Mouse (Mus musculus) MEL (cell line): Measurements from ENCODE around the gene Lsp1. TPM values are rescaled to one million over a fixed set of nuclear protein-coding genes. Genes with fewer than 3 reads are reported as not detected.

Experiments used
- DNase-seq: peaks from one replicate; pipeline ENCODE4 v3.0.0; 2011; ENCODE audit warnings: low read depth, low spot score
- H3K27ac ChIP-seq: 2 replicates; pipeline ENCODE4 v1.5.1; 2012; ENCODE audit warnings: low read depth, mild to moderate bottlenecking, control low read depth, low read length, moderate library complexity; ENCODE audit not compliant: control insufficient read depth
- H3K27me3 ChIP-seq, 2 experiments: fragments of 150-350 bp in 1 of 2; sonication (generic) in 1 of 2; 2 replicates each; pipeline ENCODE4 v1.6.1; 2012; ENCODE audit warnings: low read length in 2 of 2, mild to moderate bottlenecking in 2 of 2, improper control_type of control experiment in 1 of 2, moderate library complexity in 1 of 2; ENCODE audit not compliant: insufficient read depth in 2 of 2, control insufficient read depth in 1 of 2
- H3K36me3 ChIP-seq, 2 experiments: 2 replicates each; pipeline ENCODE4 v1.6.1; 2012 to 2014; ENCODE audit warnings: low read length in 2 of 2, improper control_type of control experiment in 1 of 2, inconsistent platforms in 1 of 2, mild to moderate bottlenecking in 1 of 2; ENCODE audit not compliant: insufficient read depth in 2 of 2, control insufficient read depth in 1 of 2
- H3K4me1 ChIP-seq, 2 experiments: fragments of 150-350 bp in 1 of 2; sonication (generic) in 1 of 2; 2 replicates each; pipeline ENCODE4 v1.6.1; 2012; ENCODE audit warnings: low read length in 2 of 2, improper control_type of control experiment in 1 of 2, mild to moderate bottlenecking in 1 of 2; ENCODE audit not compliant: insufficient read depth in 2 of 2, control insufficient read depth in 1 of 2
- H3K4me3 ChIP-seq, 2 experiments: fragments of 150-350 bp in 1 of 2; sonication (generic) in 1 of 2; 2 replicates each; pipeline ENCODE4 v1.5.1; 2012; ENCODE audit warnings: low read depth in 2 of 2, low read length in 2 of 2, mild to moderate bottlenecking in 2 of 2, moderate library complexity in 2 of 2, control low read depth in 1 of 2, improper control_type of control experiment in 1 of 2; ENCODE audit not compliant: control insufficient read depth in 1 of 2, insufficient read depth in 1 of 2
- H3K79me2 ChIP-seq: 2 replicates; pipeline ENCODE4 v1.6.1; 2012; ENCODE audit warnings: mild to moderate bottlenecking, low read length, moderate library complexity; ENCODE audit not compliant: control insufficient read depth, poor library complexity, insufficient read depth
- H3K9ac ChIP-seq: 2 replicates; pipeline ENCODE4 v1.6.1; 2012; ENCODE audit warnings: low read depth, mild to moderate bottlenecking, control low read depth, low read length, moderate library complexity; ENCODE audit not compliant: control insufficient read depth, poor library complexity, severe bottlenecking
- H3K9me3 ChIP-seq: fragments of 150-350 bp; sonication (generic); replicated peaks from 2 replicates; pipeline ENCODE4 v1.6.1; 2012; ENCODE audit warnings: mild to moderate bottlenecking, low read length, improper control_type of control experiment, moderate library complexity; ENCODE audit not compliant: insufficient read depth
- CHD1 ChIP-seq: IDR thresholded peaks from 2 replicates; pipeline ENCODE4 v1.6.1; 2012; ENCODE audit warnings: low read depth, mild to moderate bottlenecking, inconsistent platforms, low read length, improper control_type of control experiment
- E2F4 ChIP-seq: IDR thresholded peaks from 2 replicates; pipeline ENCODE4 v1.6.1; 2011; ENCODE audit warnings: low read depth, low read length, improper control_type of control experiment, borderline replicate concordance
- ELF1 ChIP-seq: IDR thresholded peaks from 2 replicates; pipeline ENCODE4 v1.6.1; 2014; ENCODE audit warnings: low read depth, mild to moderate bottlenecking, inconsistent platforms, low read length, improper control_type of control experiment, moderate library complexity
- EP300 ChIP-seq, 2 experiments: IDR thresholded peaks; 2 replicates each; pipeline ENCODE4 v1.6.1; 2011; ENCODE audit warnings: improper control_type of control experiment in 2 of 2, low read length in 2 of 2, low read depth in 1 of 2, mild to moderate bottlenecking in 1 of 2
- GABPA ChIP-seq: IDR thresholded peaks from 2 replicates; pipeline ENCODE4 v1.6.1; 2012; ENCODE audit warnings: low read depth, mild to moderate bottlenecking, inconsistent platforms, low read length, improper control_type of control experiment, moderate library complexity
- JUND ChIP-seq: IDR thresholded peaks from 2 replicates; pipeline ENCODE4 v1.6.1; 2011; ENCODE audit warnings: low read depth, mild to moderate bottlenecking, improper control_type of control experiment, low read length
- MAFK ChIP-seq: IDR thresholded peaks from 2 replicates; pipeline ENCODE4 v1.6.1; 2011; ENCODE audit warnings: low read depth, mild to moderate bottlenecking, low read length, improper control_type of control experiment, borderline replicate concordance
- MAZ ChIP-seq: IDR thresholded peaks from 2 replicates; pipeline ENCODE4 v1.6.1; 2012; ENCODE audit warnings: low read depth, mild to moderate bottlenecking, inconsistent platforms, low read length, improper control_type of control experiment
- MYB ChIP-seq: IDR thresholded peaks from 2 replicates; pipeline ENCODE4 v1.6.1; 2011; ENCODE audit warnings: mild to moderate bottlenecking, low read depth, low read length, improper control_type of control experiment
- MYC ChIP-seq: IDR thresholded peaks from 2 replicates; pipeline ENCODE4 v1.6.1; 2011; ENCODE audit warnings: low read depth, mild to moderate bottlenecking, low read length, improper control_type of control experiment, moderate library complexity
- NRF1 ChIP-seq: IDR thresholded peaks from 2 replicates; pipeline ENCODE4 v1.6.1; 2014; ENCODE audit warnings: low read depth, mild to moderate bottlenecking, inconsistent platforms, low read length, improper control_type of control experiment, moderate library complexity; ENCODE audit not compliant: poor library complexity, insufficient read depth, severe bottlenecking
- POLR2AphosphoS2 ChIP-seq: IDR thresholded peaks from 2 replicates; pipeline ENCODE4 v1.6.1; 2011; ENCODE audit warnings: low read length, improper control_type of control experiment
- RCOR1 ChIP-seq: IDR thresholded peaks from 2 replicates; pipeline ENCODE4 v1.6.1; 2012; ENCODE audit warnings: low read depth, mild to moderate bottlenecking, inconsistent platforms, low read length, improper control_type of control experiment
- TBP ChIP-seq: IDR thresholded peaks from 2 replicates; pipeline ENCODE4 v1.8.0; 2011; ENCODE audit warnings: low read depth, low read length, improper control_type of control experiment
- TCF12 ChIP-seq: IDR thresholded peaks from 2 replicates; pipeline ENCODE4 v1.6.1; 2014; ENCODE audit warnings: low read depth, mild to moderate bottlenecking, inconsistent platforms, low read length, improper control_type of control experiment, moderate library complexity
- UBTF ChIP-seq: IDR thresholded peaks from 2 replicates; pipeline ENCODE4 v1.6.1; 2012; ENCODE audit warnings: low read depth, mild to moderate bottlenecking, inconsistent platforms, low read length, improper control_type of control experiment, moderate library complexity, borderline replicate concordance; ENCODE audit not compliant: insufficient read depth
- ZC3H11A ChIP-seq: IDR thresholded peaks from 2 replicates; pipeline ENCODE4 v1.6.1; 2012; ENCODE audit warnings: low read depth, mild to moderate bottlenecking, inconsistent platforms, low read length, improper control_type of control experiment
- ZMIZ1 ChIP-seq: IDR thresholded peaks from 2 replicates; pipeline ENCODE4 v1.6.1; 2012; ENCODE audit warnings: low read depth, mild to moderate bottlenecking, inconsistent platforms, low read length, improper control_type of control experiment, moderate library complexity
- polyA plus RNA-seq, 2 experiments: library from polyadenylated mRNA; stranded (reverse) in 1 of 2; unstranded in 1 of 2; fragments of >175 nt in 1 of 2; fragments of >200 nt in 1 of 2; gene quantifications; 2 replicates each; pipeline versions ENCODE4 v1.2.1 to v1.2.4; 2012; ENCODE audit warnings: low replicate concordance in 2 of 2, low read depth in 1 of 2; ENCODE audit not compliant: insufficient read length in 2 of 2, insufficient read depth in 1 of 2, missing spikeins in 1 of 2
- total RNA-seq: library from RNA; depleted of rRNA; stranded (reverse); fragments of 300-350 nt; gene quantifications from 2 replicates; pipeline ENCODE4 v1.2.3, GENCODE M21; 2012

Gene Lsp1
- total and polyA plus RNA-seq, 3 experiments = not detected

DNA sequence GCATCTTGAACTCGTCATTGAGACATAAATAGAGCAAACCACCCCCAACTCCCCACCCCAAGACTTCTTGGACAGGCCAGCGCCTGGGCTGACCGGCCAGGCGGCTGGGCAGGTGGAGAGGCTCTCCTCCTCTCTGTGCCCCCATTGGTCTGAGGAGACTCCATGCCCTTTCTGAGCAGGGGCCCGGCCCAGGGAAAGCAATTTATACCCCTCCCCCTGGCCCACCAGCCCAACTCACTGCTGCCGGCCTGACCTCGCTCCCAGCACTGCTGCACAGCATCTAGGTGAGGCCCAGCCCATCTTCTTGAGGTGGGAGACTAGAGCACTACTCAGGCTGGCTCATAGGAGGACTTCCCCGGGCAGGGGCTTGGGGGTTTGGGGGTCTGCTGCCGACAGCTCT, 19.0 kb upstream of the Lsp1 start, which contains the start of gene Tnni2:
Gene Tnni2, plus strand, starts transcription at position 224 of the 400 bp plus-strand sequence.
- Histone ChIP-seq H3K9me3 (no peaks in the 10 kb centered on the region), H3K4me3 (no peak within 1 kb of the TSS), H3K27ac (no peak within 1 kb of the TSS)

DNA sequence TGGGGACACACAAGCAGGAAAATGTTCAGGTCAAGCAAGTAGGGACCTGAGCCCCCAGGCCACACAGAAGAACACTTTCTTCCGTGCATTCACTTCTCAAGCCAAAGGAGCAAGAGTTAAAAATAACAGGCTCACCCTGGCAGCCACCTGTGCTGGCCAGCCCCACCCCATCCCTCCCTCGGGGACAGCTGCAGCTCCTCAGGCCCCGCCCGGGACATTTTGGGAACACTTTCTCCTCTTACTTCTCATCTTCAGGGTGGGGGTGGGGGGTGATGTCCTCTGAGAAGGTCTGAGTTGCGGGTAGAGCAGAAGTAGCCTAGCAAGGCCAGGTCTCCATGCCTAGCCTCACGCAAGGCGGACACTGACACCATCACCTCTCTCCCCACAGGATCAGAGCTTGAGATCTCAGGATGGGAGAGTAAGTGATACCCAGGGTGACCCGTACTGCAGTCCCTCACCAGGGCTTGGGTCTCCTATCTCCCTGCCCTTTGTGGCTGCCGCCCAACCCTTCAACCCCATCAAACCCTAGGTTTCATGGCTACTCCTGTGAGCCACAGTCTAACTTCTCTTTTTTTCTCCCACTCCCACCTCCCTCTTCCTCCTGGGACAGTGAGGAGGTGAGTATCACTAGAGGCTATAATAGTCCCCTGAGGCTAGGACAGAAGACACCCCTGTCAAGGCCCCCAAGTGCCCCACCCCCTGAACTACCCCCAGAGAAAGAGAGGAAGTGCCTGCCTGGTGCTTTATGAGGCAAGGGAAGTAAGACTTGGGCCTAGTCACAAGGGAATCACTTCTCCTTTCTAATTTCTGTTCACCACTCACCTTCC, 18.3 kb upstream of the Lsp1 start:
- H3K9ac ChIP-seq = no peak overlapping the region
- H3K79me2 ChIP-seq = no peaks in the 10 kb centered on the region
- H3K4me1 ChIP-seq = peaks cover 0 to 3% of the 10 kb centered on the region in 2 experiments; a peak in 2 of 4 replicates
- H3K4me3 ChIP-seq = no peak overlapping the region
- TF ChIP-seq TBP = no peak
- TF ChIP-seq E2F4 = no peak
- TF ChIP-seq EP300 (IDR thresholded peaks at IDR 0.05; ENCODE audit: low read depth in 1 of 2, low read length in 2 of 2) = peak; percentile 4 to 37; a peak in 2 of 4 replicates
- TF ChIP-seq MAZ = 0 out of 2 replicates have a peak, but pooled peaks have one; percentile 29
- H3K27ac ChIP-seq = no peak overlapping the region
- 0 out of 4 replicates have a peak, but pooled peaks cover 0 to 2% of the 10 kb centered on the region in 2 experiments for H3K36me3 ChIP-seq
- H3K27me3 ChIP-seq = no peaks in the 10 kb centered on the region
- no peaks in the 10 kb centered on the region for H3K9me3 ChIP-seq
- peak; percentile 53 for DNase-seq

More for the DNA sequence above, 19.0 kb upstream of the Lsp1 start, which contains the start of gene Tnni2:
- TF ChIP-seq TCF12 (no peak), MYB (no peak), GABPA (no peak), JUND (no peak), NRF1 (no peak), MAZ (no peak), POLR2AphosphoS2 (no peak), TBP (no peak), UBTF (no peak), ELF1 (no peak), ZMIZ1 (no peak), RCOR1 (no peak), MYC (no peak), ZC3H11A (no peak), CHD1 (no peak), MAFK (no peak), E2F4 (no peak)
- Histone ChIP-seq H3K79me2 (no peaks in the 10 kb centered on the region), H3K27me3 (no peaks in the 10 kb centered on the region), H3K4me1 (peaks cover 0 to 3% of the 10 kb centered on the region in 2 experiments; a peak in 2 of 4 replicates), H3K9ac (no peak within 1 kb of the TSS), H3K36me3 (0 out of 4 replicates have a peak, but pooled peaks cover 0 to 2% of the 10 kb centered on the region in 2 experiments)
- no peak for DNase-seq
